In genomic region chr11:82845415-82846078, GRCm38 (mm10) we compare ENCODE assay signal across 8 mouse cellular contexts. TPM values are rescaled to one million over a fixed set of nuclear protein-coding genes. Genes with fewer than 3 reads are reported as not detected.
A peak's percentile ranks its signal among the peaks of the same experiment; 100 is the strongest.
DNase-seq lines count a peak whose midpoint lies in the region; ATAC-seq lines count a peak whose summit lies in the region.

No protein-coding gene starts in this region.

- H3K4me3 ChIP-seq in forebrain, embryonic 14.5 days (ENCODE audit: low read depth, low read length) = no peak overlapping the region

- no peaks in the 10 kb centered on the region for H3K36me3 ChIP-seq in forebrain, embryonic 14.5 days (ENCODE audit: control insufficient read depth, insufficient read depth, low read length)

- no peaks in the 10 kb centered on the region for H3K27me3 ChIP-seq in forebrain, embryonic 14.5 days (replicated peaks; ENCODE audit: control insufficient read depth, insufficient read depth, low read length)

- no peaks in the 10 kb centered on the region for H3K9me3 ChIP-seq in forebrain, embryonic 14.5 days (replicated peaks; ENCODE audit: control insufficient read depth, low read length)

- intact Hi-C loops in heart, postnatal 36 days (cut with DNase I) = no loop called here

- H3K27ac ChIP-seq in forebrain, embryonic 14.5 days (ENCODE audit: low read depth, low read length) = no peak overlapping the region

- peak; percentile 75 for DNase-seq in MEL-GATA-1-ER (ENCODE audit: extremely low read depth, low read depth)
- peak; percentile 79 for DNase-seq in c-Kit-positive CD71-positive TER-119-positive erythroid progenitor cells, embryonic 14.5 days (ENCODE audit: low spot score)
- no peak for DNase-seq in forebrain, embryonic 14.5 days (ENCODE audit: low spot score)
- DNase-seq in heart, postnatal 36 days = peak; percentile 64 to 66
- peak; percentile 20 to 62 for DNase-seq in left cerebral cortex, adult 8-10 months (ENCODE audit: low spot score in 2 of 2)
- DNase-seq in right cerebral cortex, postnatal 10 days (ENCODE audit: low spot score in 2 of 2) = peak; percentile 46 to 48

- H3K4me2 ChIP-seq in forebrain, embryonic 14.5 days (ENCODE audit: low read length) = peak overlapping the region; percentile 32

- 31% methylated on average over 16 of the region's 16 CpGs for WGBS in forebrain, embryonic 14.5 days

- peaks cover 10% of the 10 kb centered on the region for H3K4me1 ChIP-seq in forebrain, embryonic 14.5 days (ENCODE audit: control insufficient read depth, insufficient read depth, low read length)

- H3K9ac ChIP-seq in forebrain, embryonic 14.5 days (ENCODE audit: low read length) = peak overlapping the region; percentile 45; the same call in 1 of the 2 replicates

- peak; percentile 44; the same call in 1 of the 2 replicates for ATAC-seq in forebrain, embryonic 14.5 days
- peak; percentile 94 for ATAC-seq in megakaryocyte, adult 5-6 weeks (ENCODE audit: poor library complexity, severe bottlenecking)
- no peak for ATAC-seq in inflammation-experienced regulatory T-cells, adult 6 months

RNA-seq across cellular contexts. Expression of gene Rffl, which starts 25.5 kb away (rescaled TPM):
- 8.4 and 9.8 TPM in 2 replicates for polyA plus RNA-seq in forebrain, embryonic 14.5 days (2014; fragmentation: Nextera tagmentation; extraction: Ambion mirVana)
- 1 to 10 TPM; 5.6 to 6.6 TPM for total RNA-seq in heart, postnatal 36 days (2021)
- 10 to 100 TPM; 13.8 to 14.4 (median 14.3) TPM for total RNA-seq in left cerebral cortex, adult 8-10 months (2022)
- total RNA-seq in megakaryocyte, adult 5-6 weeks (2015) = 20.5 and 26.7 TPM in 2 replicates
- total RNA-seq in megakaryocyte, adult 5-6 weeks (2017) = 20.1 and 25.4 TPM in 2 replicates
- polyA plus RNA-seq in inflammation-experienced regulatory T-cells, adult 6 months (2017; shearing (Covaris generic)) = 10 to 100 TPM in 1 of 3 experiments, 1 to 10 TPM in 2; 6.0 to 10.1 (median 9.1) TPM

RNA-seq across cellular contexts. Expression of gene Rad51d, which starts 44.9 kb away (rescaled TPM):
- 14.2 and 16.8 TPM in 2 replicates for polyA plus RNA-seq in forebrain, embryonic 14.5 days (2014; fragmentation: Nextera tagmentation; extraction: Ambion mirVana)
- total RNA-seq in heart, postnatal 36 days (2021) = 10 to 100 TPM in 1 of 2 experiments, 1 to 10 TPM in 1; 9.0 to 10.6 TPM
- total RNA-seq in left cerebral cortex, adult 8-10 months (2022) = 10 to 100 TPM; 17.8 to 20.8 (median 20.4) TPM
- total RNA-seq in megakaryocyte, adult 5-6 weeks (2015) = 7.1 and 7.9 TPM in 2 replicates
- total RNA-seq in megakaryocyte, adult 5-6 weeks (2017) = 8.8 and 10.3 TPM in 2 replicates
- polyA plus RNA-seq in inflammation-experienced regulatory T-cells, adult 6 months (2017; shearing (Covaris generic)) = 10 to 100 TPM; 25.9 to 32.4 (median 30.9) TPM

RNA-seq across cellular contexts. Expression of gene Fndc8, which starts 46.4 kb away (rescaled TPM):
- polyA plus RNA-seq in forebrain, embryonic 14.5 days (2014; fragmentation: Nextera tagmentation; extraction: Ambion mirVana) = 0.18 and 0.48 TPM in 2 replicates
- total RNA-seq in heart, postnatal 36 days (2021) = not detected
- not detected for total RNA-seq in left cerebral cortex, adult 8-10 months (2022)
- not detected in 2 replicates for total RNA-seq in megakaryocyte, adult 5-6 weeks (2015)
- not detected in 2 replicates for total RNA-seq in megakaryocyte, adult 5-6 weeks (2017)
- not detected for polyA plus RNA-seq in inflammation-experienced regulatory T-cells, adult 6 months (2017; shearing (Covaris generic))
